Mouse (Mus musculus) retina, postnatal 1 day (tissue): ENCODE measurements around the gene D6Wsu163e.

ENCODE experiments used
- DNase-seq: peaks from one replicate; pipeline ENCODE4 v3.0.0-alpha.2; 2012

The D6Wsu163e gene

DNA sequence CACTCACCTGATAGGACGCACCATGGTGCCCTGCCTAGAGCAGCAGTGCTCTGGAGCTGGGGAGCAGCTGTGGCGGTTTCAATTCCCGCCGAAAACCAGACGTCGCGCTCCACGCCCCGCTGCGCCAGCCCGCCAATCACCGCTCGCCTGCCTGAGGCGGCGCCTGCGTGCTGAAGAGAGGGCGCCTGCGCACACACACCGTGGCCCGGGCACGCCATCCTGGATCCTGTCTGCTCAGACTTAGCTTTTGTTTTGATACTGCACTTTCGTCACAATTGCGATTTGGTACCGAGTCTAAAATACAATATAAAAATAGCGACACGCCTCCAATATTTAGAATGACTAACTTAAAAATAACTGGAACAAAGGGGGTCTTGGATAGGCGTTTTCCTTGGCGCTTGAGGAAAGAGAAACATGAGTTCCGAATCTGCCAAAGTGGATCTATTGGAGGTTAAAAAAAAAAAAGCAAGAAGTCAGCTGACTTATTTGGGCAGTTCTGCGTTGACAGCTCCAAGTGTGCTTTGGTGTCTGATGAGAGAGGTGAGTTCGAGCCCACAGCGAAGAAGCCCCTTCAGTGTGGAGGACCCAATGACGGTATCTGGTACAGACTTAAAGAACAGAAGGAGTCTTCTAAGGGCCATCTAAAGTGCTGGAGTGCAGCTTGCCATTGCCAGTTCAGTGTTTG lies at the start of gene D6Wsu163e, which contains the start of gene Rad51ap1:
Gene D6Wsu163e, plus strand, starts transcription at position 476 of the 685 bp plus-strand sequence.
Gene Rad51ap1, minus strand, starts transcription at position 101 of the 685 bp plus-strand sequence.
- DNase-seq, result peak; percentile 98

DNA sequence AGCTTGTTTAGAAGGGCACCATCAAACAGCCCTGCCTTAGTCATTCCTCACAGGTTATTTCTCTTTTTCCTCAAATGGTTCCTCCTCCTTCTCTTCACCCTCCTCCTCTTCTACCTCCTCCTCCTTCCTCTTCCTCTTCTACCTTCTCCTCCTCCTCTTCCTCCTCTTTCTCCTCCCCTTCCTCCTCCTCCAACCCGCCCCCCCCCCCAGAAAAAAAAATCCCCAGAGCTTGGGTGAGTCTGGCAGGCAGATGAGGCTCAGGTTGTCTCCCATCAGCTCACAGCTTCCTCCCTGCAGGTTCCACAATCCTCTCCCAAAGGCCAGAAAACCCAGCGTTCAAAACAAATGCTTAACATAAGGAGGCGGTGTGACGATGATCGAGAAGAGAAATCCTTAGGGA lies 32.4 kb upstream of the D6Wsu163e start:
- no peak for DNase-seq

DNA sequence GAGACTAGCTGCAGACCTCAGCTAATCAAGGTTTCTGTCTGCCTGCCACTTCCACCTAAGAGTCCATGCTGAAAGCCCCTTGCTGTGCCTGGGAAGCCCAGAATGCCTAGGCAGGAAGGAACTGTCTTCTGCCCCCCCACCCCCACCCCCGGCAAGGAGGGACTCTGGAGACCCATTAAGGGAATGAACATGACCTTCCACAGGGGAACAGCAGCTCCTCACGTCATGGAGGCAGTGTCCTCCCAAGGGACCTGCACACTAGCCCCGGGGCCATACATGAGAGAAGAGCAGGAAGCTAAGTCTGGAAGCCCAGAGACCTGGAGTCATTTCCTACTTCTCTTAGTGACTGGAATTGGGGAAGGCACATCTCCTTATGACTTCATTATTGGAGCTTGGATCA lies 31.9 kb upstream of the D6Wsu163e start:
- DNase-seq, result no peak

DNA sequence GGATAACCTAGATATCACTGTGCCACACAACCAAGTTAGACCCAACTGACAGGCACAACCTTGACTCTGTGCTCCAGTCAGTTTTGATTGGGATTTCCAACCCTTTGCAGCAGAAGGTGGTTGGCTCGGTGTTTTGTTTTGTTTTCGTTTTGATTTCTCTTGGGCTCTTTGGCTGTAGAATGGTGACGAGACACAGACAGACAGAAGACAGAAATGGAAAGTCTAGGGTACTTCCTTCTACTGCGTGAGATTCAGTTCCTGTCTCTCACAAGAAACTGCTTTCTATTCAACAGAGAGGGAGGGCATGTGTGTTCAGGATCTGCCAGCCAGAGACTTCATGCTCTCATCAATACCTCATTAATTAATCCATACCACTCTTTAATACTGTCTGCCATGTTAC lies 29.0 kb upstream of the D6Wsu163e start:
- no peak for DNase-seq

DNA sequence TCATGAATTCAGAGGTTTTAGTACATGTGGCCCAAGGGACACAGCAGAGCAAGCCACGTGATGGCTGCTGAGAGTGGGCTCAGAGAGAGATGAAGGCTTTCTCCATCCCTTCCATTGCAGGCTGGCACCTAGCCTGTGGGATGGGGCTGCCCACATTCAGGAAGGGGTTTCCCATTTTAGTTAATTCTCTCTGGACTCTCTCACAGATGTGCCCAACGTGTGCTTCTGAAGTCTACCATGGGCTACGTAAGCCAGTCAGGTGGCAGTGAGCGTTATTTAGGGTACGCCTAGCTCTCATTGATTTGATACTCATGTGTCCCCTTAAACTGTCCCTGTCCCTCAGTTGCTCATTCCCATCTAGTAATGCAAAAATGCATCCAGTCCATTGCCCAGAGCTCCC lies 24.8 kb upstream of the D6Wsu163e start:
- no peak for DNase-seq

DNA sequence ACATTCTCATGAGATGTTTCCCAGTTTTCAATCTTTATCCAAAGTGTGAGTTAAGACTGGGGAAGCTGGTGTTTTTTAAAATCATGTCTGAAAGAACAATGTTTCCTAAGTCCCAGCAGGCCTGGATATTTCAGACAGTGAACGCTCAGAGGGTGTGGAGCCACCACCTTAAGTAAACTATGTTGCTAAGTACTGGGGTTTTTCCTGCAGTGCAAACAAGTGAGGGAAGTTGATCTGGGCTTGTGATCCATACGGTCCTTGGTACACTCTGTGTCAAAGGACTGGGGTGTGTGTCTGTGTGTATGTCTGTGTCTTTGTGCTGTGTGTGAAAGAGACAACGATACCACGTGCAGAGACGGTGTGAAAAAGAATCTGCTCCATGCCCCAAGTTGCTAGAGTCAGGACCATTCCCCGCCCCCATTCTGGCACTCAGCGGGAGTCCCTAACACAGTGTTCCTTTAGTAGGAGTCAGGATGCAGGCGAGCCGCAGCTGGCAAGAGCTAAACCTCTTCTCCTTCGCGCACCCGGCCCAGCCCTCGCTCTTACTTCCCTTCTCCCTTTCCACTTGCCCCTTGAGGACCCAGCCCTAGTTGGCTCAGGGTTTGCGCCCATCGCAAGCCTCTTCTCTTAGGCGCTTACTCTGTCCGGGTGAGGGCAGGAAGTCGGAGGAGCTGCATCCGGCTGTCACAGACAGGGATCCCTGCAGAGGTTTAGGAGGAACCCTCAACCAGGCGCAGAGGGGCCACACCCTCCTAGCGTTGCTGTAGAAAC lies 18.5 kb upstream of the D6Wsu163e start, which contains the start of gene Dyrk4:
Gene Dyrk4, minus strand, starts transcription at position 729 of the 771 bp plus-strand sequence.
- DNase-seq, result no peak

DNA sequence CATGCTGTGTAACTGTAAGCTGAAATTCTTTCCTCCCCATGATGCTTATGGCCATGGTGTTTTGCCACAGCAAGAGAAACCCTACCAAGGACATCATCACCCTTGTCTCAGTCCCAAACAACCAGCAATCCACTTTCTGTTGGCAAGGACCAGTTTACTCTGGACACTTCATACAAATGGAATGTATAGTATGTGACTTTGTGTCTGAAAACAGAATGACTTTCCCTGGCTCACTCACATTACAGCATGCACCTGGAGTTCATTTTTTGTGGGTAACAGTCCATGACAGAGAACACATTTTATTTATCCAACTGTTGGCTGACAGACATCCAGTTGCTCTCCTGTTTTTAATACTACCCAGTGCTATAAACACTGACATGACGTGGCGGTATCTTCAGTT lies 6.9 kb upstream of the D6Wsu163e start:
- no peak for DNase-seq

DNA sequence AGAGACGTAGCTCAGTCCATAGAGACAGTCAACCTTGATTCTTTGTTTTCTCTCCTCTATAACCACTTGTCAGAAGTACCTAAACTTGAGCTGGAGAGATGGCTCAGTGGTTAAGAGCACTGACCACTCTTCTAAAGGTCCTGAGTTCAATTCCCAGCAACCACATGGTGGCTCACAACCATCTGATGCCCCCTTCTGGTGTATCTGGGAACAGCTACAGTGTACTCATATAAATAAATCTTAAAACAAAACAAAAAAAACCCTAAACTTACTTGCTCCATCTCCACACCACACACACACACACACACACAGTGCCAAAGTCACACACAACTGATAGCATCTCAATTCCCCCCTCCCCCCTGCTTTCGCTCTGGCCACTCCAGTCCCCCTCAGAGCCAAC lies 1.7 kb upstream of the D6Wsu163e start:
- DNase-seq, result no peak

DNA sequence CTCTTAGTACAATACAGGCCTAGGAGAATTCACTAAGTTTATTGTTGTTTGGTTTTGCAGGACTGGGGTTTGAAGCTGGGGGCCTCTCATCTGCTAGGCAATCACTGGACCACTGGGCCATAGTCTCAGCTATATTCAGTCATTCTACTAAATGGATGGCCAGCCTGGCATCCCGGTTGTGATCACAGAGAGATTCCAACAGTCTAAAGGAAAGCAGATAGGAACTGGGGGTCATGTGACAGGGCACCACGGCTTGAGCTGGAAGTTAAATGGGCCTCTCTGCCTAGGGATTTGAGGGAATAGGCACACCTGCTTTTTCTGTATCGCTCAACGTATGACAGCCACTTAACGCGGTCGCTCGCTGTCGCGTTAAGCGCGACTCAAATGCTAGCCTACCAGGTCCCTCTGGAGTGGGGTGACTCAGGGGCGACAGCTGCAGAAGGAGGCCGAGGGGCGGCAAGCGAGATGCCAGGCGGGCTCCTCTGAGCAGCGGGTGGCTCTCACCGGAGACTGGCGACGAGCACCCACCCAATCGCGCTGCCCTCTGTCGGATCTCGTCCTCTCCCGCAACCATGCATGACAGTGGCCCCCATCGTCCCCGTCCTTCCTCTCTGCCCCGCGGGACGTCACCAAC lies 792 bp upstream of the D6Wsu163e start:
- no peak for DNase-seq

DNA sequence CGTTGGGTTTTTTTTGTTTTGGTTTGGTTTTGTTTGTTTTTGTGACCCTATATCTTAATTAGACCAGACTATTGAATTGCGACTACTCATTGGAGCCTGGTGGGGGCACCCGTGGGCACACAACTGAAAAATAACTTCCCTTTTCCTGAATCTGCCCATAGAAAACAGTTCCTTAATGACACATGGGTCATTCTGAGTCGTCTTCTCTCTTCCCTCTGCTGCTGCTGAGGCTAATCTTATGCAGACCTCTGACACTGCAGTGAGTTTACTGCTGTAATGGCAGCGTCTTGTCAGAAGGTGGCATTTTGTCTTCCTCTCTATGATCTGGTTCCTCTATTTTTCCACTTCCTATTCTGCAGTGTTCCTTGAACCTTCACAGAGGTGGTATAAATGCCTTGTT lies 689 bp downstream of the D6Wsu163e start:
- DNase-seq, result peak; percentile 42

DNA sequence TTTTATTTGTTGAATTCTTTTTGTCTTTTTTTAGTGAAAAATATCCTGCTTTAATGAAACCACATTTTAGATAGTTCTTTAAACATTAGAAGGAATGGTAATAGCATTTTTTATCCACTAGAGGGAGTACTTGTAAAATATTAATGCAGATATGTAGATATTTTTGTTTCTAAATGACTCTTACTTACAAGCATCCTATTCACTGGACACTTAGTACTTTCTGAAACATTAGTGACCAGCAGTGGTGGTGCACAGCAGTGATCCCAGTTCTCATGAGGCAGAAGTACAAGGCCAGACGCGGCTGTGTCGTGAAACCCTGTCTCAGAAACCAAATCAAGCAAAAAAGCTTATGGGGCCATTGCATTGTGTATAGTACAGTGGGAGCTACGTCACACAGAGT lies 8.6 kb downstream of the D6Wsu163e start:
- peak; percentile 12 for DNase-seq

DNA sequence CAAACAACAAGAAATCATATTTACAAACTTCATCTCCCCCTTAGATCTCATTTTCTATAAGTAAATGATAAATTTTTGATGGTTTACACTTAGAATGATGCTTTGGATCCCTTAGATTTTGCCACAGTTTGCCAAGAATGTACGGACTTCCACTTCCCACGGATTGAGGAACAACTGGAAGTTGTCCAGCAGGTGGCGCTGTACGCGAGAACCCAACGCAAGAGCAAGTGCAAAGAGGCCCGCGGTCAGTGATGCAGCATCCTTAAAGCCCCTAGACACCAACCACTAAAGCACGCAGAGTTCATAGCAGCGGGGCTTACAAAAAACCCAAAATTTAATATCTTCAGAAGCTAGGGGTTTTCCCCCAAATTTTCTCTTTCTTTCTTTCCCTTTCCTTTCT lies 16.0 kb downstream of the D6Wsu163e start:
- DNase-seq, result peak; percentile 83

DNA sequence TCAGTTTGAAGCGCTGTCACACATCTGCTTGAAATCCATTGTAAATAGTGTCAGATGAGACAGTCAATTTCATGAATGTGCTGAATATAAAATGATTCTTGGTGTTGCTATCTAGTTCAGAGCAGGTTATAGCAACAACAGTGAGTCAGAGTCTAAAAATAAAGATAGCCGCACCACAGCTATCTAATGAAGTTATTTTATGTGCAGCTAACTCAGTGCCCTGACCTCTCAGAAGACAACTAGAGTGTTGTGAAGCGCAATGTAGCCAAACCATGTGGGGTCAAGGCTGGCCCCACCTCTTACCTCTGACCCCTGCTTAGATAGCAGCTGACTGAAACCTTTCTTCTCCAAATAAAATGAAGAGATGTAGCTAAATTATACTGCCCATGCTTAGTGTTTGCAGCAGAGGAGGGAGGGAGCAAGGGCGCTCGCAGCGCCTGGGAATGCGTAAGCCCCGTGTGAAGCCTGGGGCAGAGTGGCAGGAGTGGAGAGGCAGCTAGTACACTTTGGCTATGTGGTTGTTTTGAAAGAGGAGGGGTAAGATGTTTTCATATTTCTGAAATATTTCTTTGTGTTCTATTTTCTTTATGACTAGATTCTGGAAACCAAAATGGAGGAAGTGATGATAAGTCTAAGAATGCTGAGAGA lies 21.7 kb downstream of the D6Wsu163e start:
- DNase-seq, result no peak

DNA sequence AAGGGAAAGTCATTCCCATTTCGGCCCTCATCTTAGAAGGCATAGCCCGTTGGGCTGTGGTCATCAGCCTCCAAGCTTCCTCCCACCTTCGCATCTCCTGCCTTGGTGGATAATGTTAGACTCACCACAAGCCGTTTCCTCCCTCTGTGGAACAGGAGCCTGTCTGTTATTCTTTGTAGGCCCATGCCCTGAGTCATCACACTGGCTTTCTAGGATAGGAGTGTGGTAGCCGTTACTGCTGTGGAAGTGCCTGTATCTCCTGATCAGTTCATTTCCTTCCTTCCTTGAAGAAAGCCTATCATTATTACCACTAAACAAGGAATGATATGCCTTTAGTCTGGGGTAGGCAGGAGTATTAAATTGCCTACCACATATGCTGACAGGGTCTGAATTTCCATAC lies 22.9 kb downstream of the D6Wsu163e start:
- no peak for DNase-seq

DNA sequence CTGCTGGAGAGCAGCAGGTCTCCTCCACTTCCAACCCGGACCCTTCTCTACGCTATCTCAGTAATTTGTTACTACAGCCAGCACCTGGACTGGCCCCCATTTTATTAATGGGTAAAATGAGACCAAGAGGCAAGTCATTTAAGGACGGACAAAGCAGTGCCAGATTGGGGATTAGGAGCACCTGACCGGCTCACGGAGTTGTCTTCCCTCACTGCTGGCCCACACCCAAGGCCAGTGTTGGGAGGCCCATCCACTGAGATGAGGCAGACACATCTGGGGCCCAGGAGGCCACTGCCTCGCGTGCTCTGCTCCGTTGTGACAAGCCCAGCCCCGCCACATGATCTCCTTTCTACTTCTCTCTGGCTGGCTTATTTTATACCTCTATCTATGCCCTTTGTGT lies 23.7 kb downstream of the D6Wsu163e start:
- no peak for DNase-seq

DNA sequence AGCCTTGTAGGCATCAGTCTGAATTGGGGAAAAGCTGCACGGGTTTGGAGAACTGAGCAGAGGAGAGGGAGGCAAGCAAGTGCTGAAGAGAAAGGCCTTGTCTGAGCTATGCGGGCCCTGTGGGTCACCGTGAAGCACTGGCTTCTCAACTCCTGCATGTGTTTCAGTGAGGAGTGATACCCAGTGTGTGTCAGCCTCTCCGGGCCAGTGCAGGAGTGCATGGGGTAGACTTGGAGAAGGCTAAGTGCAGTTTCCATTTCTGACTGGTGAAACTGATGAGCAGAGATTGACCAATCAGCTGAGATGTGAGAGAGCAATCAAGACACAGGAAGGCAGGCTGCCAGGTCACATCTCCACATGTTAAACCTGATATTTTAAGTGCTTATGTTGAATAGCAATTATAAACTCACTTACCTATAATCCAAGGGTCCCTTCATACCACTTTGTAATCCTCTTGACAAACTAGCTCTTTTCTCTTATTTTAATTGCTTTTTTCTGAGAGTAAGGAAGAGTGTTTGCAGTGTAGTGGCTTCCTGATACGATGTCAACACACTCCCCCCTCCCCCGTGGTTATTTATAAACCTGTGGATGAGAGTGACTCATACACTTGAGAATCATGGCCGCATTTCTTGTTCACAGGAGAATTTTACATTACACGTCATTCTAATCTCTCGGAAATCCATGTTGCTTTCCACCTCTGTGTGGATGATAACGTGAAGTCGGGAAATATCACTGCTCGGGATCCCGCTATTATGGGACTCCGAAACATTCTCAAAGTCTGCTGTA lies 26.7 kb downstream of the D6Wsu163e start:
- DNase-seq, result no peak

DNA sequence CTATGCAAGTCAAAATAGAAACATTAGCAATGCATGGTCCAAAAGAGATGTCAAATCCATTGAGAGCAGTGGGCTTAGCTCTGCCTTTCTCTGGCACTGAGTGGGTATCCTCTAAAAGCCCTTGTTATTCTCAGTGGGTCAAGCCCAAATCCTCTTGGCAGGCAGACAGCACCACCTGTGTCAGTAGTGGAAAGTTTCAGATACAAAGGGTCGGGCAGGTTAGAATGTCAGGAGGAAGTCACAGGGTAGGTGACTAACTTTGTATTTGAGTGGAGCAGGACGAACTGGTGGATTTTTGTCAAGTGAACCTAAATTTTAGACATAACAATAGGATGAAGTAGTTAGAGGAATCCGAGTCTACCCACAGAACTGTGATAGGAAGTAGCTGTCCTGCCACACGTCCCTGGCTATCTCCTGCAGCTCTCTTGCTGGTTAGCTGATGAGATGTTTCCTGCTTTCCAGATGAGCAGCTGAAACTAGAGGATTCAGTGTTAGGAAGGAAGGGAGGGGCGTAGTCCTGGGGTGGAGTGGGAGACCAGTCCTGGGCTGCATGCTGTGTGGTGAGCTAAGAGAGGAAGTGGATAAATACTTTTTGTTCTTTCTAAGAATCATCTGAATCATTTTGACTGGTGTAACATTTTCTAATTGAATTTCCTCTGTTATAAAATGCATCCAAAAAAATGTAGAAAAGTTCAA lies 41.9 kb downstream of the D6Wsu163e start:
- no peak for DNase-seq

DNA sequence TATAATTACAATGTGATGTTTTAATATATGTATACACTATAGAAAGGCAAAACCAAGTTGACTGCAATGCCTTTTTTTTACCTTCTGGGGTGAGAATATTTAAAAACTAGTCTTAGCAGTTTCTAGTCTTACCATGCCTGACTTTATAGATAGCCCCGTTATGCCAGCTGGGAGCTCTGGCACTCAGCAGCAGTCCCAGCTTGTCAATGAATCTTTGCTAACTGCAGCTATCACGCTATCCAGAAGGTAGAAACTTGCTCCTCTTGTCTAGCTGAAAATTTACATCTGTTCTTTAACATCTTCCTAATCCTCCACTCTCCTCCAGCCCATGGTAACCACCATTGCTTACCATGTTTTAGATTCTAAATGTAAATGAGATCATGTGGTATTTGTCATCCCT lies 53.9 kb downstream of the D6Wsu163e start:
- DNase-seq, result no peak

DNA sequence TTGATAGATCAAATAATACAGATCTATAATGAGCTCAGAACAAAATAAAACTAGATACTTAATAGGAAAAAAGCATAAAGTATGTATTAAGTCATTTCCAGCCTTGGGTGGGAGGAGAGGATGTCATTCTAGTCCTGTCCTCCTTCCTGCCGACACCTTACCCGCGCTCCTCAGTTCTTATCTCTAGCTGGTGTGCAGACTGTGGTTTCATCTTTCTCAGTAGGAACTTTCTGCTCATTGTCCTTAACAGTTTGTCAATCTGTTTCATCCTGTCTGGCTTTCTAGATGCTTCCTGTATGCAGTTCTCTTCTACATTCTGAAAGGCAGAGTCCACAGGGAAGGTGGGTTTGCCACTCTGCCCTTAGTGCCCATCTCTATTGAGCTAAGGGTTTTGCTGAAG lies 55.7 kb downstream of the D6Wsu163e start:
- no peak for DNase-seq

DNA sequence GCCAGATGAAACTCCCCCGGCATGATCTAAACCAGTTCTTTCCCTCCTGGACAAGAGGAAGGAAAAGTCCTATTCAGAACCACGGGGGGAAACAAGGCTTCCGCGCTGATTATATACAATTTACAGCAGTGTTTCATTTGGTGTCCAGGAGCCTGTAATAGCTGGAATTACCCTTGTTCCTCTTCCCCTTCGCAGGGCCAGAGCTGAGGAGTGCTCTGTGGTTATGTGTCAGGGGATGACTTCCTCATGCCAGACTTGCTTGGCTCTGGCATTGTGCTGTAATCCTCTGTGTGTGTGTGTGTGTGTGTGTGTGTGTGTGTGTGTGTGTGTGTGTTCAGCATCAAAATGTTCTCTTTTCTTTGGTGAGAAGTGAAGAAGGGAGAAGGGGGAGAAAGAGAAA lies 56.6 kb downstream of the D6Wsu163e start:
- DNase-seq, result no peak

DNA sequence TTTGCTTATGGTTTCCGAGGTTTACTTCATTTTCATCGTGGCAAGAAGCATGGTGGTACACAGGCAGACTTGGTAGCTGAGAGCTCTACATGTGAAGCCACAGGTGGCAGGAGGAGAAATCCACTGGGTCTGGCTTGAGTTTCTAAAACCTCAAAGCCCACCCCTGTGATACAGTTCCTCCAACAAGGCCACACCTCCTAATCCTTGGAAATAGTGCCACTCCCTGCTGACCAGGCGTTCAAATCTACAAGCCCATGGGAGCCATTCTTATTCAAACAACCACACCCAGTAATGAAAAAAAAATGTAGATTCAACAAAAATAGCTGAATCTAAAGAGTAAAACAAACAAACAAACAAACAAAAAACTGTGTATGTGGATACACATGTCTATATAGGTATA lies 65.9 kb downstream of the D6Wsu163e start:
- no peak for DNase-seq

DNA sequence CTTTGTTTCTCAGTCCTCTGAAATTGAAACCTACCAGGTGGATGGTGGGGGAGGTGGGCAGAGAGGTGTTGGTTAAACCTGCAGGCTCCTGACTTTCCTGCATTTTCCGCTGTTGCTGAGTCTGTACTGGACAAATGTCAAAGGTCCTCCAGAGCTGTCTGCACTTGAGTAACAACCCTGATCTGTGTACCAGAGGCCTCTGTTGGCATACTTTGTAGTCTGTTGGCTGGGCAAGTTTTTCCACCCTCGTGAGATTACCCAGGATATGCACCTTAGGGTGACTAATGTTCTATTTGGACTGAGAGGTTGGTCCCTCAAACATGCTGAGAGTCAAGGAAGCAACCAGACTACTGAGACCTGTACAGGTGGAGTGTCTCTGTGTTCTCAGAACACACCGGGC lies 66.8 kb downstream of the D6Wsu163e start:
- no peak for DNase-seq
